Mouse (Mus musculus): ENCODE measurements around the gene Pidd1.

Pidd1 gene

DNA sequence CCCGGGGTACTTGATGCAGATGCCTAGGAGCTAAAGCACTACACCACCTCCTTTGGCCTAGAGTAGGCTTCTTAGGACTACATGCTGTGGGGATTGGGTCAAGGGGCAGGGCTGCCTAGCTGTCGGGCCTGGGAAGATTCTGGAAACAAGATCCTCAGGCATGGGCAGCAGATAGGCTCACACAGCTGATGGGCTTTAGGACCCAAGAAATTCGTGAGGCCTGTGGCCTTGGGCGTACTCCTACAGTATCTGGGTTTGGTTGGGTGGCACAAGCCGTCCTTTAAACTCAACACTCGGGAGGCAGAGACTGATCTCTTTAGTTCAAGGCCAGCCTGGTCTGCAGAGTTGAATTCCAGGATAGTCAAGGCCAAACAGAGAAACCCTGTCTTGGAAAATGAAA lies 28.4 kb upstream of the Pidd1 start:
- DNase-seq = no peak

DNA sequence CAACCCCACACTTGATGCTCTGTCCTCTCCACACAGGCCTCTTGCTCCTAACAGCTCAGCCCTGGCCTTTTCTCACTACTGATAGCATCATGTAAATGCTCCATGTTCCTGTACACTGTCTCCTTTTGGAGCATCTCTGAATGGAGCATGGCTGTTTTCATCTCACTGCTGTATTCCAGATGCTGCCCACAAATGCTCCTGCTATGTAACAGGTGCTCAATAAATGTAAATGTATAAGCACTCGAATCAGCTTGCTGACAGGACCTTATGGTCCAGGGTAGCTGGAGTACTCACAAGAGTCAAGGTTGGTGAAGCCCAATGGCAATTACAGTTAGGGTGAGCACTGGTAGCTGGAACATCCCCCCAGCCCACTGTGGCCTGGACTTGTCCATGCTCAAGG lies 27.4 kb upstream of the Pidd1 start:
- DNase-seq = no peak

DNA sequence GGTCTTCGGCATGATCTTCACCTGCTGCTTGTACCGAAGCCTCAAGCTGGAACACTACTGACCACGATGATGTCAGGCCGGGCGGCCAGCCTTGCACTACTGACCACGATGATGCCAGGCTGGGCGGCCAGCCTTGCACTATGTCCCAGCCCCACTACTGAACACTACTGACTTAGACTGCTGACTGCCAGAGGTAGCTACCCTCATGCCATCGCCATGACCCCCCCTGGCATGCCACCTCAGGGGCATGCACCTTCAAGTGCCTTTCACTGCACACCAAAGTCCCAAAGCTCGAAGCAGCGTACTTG lies 26.8 kb upstream of the Pidd1 start:
- DNase-seq = no peak

DNA sequence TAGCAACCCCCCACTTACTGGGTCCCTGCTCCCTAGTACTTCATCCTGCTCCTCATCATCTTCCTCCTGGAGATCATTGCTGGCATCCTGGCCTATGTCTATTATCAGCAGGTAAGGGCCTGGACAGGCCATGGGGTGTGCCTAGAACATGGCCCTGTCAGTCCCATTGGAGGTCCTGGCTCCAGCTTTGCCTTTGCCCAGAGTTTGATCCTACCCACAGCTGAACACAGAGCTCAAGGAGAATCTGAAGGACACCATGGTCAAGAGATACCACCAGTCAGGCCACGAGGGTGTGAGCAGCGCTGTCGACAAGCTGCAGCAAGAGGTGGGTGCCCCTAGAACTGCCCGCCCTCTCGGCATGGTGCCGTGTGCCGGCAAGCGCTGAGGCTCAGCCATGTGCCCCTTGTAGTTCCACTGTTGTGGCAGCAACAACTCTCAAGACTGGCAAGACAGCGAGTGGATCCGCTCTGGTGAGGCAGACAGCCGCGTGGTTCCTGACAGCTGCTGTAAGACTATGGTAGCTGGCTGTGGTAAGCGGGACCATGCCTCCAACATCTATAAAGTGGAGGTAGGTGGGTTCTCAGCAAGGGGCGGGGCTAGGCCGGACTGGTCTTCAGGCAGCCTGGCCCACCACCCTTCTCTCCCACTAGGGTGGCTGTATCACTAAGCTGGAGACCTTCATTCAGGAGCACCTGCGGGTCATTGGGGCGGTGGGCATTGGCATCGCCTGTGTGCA lies 26.2 kb upstream of the Pidd1 start:
- peak; percentile 96 for DNase-seq

DNA sequence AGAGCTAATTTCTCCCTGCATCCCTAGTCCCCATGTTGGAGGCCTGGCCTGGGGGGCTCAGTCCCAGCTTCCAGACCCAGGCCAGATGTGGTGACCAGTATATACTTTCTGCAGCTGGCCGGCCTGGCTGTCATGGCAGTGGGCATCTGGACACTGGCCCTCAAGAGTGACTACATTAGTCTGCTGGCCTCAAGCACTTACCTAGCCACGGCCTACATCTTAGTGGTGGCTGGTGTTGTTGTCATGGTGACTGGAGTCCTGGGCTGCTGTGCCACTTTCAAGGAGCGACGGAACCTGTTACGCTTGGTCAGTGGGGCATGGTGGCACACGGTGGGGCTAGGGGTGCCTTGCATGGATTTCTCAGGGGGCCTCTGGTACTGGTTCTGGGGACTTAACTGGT lies 25.5 kb upstream of the Pidd1 start:
- peak; percentile 96 for DNase-seq

DNA sequence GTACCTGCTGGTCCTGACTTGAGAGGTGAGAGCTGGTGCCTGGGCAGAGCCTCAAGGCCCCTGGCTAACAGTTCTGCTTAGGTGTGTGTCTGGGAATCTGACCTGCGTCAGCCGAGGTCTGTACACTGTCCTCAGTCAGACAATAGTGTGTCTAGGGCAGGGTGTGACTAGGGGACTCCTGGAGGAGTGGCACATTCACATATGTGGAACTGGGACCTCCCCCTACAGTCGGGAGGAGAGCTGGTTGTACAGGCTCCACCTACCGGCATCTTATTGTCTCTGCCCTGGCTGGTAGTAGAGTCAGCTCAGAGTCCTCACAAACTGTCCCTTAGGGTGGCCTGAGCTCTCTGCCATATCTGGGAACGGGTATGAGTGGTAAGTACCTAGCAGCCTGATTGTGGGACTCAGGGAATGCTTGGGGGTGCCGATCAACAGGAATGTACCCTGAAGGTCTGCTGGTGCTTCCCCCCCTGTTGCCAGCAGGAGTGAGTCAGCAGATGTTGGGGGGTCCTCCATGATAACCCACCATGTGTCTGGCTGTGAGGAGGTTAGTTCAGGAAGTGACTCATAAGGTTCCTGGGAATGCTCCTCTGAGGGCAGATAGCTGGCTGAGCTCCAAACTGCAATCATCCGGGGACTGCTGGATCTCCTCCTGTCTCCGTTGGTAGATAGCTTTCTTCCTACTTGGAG lies 24.8 kb upstream of the Pidd1 start:
- peak; percentile 99 for DNase-seq

DNA sequence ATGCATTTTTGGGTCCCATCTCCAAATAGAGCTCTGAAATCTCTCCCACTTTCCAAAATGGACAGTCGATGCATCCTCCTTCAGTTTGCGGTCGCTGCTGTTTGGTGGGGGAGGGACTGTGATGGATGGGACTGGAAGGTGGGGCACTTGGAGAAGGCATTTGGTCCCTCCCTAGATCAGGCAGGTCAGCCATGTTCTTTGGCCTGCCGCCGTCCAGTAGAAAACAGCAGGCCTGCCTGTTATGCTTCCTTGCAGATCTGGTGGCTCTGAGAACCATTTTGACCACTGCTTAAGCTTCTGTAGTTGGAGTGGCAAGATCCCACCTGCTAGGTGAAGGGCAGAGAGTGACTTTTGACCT lies 24.3 kb upstream of the Pidd1 start:
- no peak for DNase-seq

DNA sequence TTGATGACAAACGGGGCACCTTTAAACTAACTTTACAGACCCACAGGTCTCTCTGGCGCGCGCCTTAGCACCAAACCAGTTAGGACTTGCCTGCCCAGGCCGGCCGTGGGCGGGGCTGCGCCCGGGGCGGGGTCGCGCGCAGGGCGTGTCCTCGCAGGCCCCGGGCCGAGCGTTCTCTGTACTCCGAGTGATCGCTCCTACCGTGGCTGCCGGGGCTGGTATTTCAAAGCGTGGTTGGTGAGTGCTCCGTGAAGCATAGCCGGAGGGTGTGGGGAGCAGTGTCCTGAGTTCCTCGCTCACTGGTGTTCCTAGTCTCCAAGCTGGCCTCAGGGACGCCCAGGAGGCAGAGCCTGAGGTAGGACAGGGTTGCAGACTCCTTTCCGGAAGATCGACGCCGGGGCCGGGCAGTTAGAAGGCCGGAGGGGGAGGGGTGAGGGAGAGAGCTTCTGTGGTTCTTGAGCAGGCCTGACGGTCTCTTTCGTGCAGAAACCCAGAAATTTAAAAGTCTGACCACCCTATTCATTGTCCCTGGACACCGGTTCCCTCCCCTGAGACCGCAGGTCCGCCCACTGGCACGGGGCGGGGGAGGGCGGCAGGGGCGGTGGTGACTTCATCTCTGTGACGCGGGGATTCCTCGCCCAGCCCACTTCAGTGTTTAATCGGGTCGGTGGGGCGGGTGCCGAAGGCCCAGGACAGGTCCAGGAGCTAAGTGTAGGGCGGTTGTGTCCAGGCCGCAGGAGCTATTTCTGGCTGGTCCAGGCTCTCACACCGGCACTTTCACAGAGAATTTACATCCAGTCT lies 23.6 kb upstream of the Pidd1 start, which contains the start of gene Cd151:
Gene Cd151, plus strand, starts transcription at position 163 of the 801 bp plus-strand sequence.
- DNase-seq = peak; percentile 99

DNA sequence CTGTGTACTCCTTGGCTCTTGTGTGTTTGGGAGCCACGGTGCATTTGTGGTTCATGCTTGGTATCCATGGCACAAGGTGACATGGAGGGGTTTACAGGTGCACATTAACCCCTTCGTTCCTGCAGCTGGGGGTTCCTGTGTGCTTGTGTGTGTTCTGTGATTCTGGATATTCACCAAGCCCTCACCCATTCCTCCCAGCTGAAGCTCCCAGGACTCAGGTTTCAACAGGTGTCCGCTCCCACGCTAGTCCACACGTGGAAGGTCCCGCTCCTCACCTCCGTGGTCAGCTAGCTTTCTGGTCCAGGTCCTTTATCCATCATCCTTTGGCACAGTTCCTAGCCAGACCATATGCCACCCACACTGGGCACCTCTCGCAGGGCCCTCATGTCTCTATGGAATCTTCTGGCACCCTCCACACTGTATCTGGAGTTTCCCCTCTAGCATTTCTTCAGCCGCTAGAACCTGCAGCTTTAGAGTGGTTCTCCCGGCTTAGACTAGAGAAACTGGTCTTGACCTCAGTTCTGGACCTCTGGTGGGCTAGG lies 22.9 kb upstream of the Pidd1 start:
- peak; percentile 94 for DNase-seq

DNA sequence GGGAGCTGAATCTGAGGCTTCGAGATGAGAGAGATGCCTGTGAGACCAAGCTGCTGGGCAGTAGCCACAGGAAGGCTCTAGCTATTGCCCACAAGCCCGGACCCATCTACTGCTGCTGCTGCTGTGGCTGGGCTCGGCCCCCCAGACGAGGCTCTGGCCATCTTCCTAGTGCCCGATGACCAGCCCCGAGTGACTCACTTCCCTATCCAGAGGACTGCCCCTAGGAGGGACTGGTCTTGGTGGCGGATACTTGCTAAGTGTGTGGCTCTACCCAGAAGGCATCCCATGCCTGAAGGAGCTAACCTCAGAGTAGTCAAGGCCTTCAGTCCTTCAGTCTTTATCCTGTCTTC lies 22.2 kb upstream of the Pidd1 start:
- peak; percentile 98 for DNase-seq

DNA sequence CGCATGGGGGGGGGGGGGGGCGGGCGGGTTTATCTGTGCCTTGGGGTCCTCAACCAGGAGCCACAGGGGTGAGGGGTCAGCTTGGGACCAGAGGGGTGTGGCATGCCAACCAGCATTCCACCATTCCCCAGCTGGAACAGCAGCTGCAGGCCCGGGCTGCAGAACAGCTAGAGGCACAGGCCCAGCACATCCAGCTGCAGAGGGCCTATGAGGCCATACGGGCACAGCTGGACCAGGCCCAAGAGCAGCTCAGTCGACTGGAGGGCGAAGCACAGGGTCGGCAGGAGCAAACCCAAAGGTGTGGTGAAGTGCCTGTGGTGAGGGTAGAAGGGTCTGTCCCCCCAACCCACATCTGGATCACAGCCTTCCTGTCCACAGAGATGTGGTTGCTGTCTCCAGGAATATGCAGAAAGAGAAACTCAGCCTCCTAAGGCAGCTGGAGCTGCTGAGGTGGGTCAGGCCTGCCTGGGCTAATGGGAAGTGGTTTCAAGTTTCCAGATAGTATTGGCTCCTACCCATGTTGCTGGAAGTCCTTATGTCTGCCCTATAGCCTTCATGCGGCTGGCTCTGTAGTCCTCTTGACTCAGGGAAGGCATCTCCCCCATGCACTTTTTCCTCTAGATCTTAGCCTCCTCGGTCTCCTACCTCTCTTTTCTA lies 21.7 kb upstream of the Pidd1 start:
- peak; percentile 96 for DNase-seq

DNA sequence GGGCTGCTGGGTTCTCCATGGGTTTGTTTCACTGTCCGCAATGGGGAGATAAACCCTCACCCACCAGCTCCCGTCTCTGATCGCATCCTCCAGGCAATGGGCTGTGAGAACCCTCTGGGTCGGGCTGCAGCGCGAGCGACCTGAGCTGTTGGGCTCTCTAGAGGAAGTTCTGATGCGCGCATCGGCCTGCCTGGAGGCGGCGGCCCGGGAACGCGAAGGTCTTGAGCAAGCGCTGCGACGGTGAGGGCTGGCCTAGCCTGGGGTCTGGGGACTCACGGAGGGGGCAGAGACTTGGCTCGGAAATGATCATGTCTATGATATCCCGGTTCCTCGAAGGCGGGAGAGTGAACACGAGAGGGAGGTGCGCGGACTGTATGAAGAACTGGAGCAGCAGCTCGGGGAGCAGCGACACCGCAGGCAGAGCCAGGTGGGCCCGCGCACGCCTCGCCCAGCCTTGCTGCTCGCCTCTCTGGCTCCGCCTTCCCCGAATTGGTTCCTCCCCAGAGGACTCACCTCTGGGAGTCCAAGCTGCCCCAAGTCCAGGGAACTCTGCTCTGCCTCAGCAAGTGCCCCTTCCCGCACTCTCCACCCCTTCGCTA lies 20.9 kb upstream of the Pidd1 start:
- peak; percentile 97 for DNase-seq

DNA sequence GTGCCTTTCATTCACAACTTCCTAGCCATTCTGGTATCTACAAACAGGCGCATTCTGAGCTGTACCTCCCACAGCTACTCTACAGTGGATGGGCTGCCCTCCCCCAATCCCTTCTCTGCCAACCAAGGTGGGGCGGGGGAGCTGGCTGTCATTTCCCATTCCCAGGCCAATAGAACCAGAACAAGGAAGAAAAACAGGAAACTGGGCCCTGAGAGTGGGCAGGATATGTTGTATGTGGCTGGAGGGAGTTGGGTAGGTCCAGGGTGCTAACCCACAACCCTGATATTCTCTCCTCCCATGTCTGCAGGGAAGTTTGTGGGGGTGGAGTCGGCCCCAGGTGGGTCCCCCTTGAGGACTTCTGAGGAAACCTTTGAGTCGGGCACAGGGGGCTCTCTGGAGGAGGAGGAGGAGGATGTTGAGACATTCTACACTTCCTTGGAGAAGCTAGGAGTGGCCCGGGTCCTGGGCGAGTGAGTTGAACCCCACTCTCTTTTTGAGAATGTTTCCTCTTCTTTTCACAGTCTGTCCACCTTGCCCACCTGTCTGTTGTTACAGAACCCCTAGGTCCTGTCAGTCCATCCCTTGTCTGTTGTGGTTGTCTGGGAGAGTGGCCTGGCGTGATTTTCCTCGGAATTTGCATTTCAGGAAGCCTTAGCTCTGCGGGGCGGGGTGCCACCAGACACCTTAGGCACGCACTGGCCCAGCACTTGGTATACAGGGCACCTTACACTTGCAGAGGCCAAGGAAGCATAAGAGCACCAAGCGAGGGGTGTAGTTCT lies 20.2 kb upstream of the Pidd1 start:
- peak; percentile 99 for DNase-seq

DNA sequence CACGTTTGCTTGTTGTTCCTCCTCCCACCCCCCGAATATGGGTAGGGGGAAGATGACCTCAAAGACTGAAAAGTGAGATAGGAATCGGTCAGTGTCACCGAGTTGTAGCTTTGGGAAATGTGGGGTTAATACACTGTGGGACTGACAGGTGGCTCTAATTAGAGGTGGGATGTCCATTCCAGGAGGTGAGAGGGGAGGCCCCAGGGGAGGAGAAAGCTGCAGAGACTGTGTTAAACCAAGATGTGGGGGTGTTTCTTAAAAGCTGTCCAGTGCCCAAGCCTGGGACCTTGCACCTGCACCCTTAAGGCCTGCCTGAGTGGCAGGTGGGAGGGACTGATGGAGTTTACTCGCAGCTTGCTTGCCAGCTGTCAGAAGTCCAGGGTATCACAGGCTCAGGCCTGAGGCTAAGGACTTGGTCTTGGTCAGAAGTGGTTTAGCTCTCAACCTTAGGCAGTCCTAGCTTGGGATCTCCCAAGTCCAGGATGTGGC lies 18.6 kb upstream of the Pidd1 start:
- peak; percentile 97 for DNase-seq

DNA sequence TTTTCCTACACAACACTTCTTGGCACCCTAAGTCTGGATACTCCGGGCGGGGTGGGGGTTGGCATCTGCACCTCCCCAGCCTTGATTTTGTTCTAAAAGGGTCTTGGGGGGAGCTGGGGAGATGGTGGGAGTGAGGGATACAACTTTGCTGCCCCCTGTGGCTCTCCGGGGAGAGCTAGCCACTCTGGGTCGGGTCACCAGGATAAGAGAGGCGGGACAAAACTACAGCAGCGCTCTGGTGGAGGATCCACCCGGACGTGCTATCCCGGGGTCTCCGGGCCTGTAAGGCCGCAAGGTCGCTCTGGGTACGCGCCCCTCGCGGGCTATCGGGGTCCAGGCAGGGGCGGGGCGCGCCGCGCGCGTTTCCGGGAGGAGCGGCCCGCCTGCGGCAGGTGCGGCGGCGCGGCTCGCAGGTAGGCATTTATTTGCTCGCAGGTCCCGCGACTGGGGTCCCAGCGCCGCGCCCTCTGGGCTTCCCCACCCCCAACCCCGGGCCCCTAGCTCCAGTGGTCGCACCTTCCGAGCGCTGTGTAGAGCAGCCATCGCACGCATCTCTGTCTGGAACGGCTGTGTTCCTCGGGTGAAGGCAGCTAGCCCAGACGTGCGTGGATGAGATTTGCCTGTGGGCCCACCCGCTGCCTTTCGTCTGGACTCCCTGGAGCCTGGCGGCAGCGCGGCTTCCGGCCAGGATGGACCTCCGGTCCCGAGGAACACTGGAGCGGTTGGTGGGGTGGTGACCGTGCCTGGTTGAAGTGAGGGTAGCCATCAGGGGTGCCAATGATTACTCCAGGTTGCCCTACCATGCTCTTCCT lies 17.9 kb upstream of the Pidd1 start:
- DNase-seq = peak; percentile 98

DNA sequence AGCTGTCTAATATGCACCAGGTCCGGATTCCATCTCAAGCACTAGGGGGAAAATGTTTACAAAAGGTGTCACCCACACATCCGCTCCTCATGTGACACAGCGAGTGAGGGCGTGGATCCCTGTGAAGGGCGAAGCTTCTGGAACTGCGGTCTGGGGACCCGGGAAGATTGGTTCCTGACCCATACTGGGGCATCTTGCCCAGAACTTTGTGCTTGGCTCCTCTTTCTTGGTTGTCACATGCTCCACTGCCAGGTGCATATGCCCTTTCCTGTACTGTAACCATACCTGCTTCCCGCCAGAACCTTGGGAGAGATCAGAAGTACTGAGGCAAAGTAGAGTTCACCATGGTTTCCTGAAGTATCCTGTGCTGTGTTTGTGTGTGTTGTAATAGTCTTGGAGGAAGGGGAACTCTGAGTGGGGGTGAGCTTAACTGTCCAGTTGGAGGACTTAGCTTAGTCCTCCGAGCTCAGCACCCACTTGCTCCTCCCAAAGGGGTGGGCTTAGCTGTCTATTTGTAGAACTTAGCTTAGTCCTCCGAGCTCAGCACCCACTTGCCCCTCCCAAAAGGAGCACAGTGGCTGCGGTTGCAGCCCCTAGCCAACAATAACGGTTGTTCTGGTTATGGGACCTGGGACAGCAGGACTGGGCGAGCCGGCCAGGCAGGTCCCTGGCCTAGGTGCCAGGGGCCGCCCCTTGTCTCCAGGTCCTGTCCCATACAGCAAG lies 16.7 kb upstream of the Pidd1 start, which contains the start of gene Cracr2b:
Gene Cracr2b, plus strand, starts transcription at position 704 of the 723 bp plus-strand sequence.
- peak; percentile 98 for DNase-seq

DNA sequence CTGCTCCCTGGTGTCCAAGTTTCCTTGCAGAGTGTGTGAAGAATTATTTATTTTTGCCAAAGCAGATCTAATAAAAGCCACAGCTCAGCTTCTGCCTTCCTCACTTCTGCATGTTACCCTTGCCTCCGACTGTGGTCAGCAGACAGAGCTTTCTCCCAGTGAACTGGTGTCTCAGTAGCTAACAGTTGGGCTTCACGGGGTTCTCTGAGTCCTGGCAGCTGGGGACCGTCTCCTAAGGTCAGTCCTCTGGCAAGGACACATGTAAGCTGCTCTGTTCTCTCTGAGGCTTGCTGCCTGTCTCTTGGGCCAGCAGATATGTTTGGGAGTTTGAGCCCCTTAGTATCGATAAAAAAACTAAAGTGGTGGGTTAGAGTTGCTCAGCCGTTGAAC lies 16.2 kb upstream of the Pidd1 start:
- DNase-seq = peak; percentile 95

DNA sequence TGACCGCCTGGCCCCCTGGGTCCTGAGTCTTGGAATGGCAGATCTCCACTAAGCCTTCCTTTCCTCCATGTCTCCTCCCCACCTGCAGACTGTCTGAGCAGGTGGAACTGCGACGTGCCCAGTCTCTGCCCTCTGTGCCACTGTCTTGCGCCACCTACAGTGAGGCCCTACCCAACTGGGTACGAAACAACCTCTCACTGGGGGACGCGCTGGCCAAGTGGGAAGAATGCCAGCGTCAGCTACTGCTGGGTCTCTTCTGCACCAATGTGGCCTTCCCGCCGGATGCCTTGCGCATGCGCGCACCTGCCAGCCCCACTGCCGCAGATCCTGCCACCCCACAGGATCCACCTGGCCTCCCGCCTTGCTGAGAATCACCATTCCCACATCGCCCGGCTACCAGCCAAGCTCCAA lies 15.5 kb upstream of the Pidd1 start:
- peak; percentile 96 for DNase-seq

DNA sequence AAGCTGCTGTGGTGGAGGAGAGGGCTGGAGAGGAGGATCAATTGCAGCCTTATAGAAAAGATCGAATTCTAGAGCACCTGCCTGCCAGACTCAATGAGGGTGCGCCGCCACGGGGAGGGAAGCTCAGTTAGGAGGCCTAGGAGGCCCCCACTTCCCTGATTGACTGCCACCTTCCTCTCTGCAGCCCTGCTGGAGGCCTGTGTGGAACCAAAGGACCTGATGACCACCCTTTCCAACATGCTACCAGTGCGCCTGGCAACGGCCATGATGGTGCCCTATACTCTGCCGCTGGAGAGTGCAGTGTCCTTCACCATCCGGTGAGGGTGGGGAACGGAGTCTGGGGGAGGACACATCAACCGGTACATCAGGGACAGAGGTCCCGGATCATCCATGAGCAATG lies 14.8 kb upstream of the Pidd1 start:
- DNase-seq = peak; percentile 95
